Comparison of ENCODE assay signal across 24 mouse cellular contexts in genomic region chr9:6528836-6529235, GRCm38 (mm10).
"Had no signal": no experiment of that assay in that cellular context is flagged by ENCODE, and none has a peak within 500 bp of the region (broad histone marks: within the 10 kb centered on the region; RNA-seq: fewer than 3 reads in every experiment).

No protein-coding gene starts in this region.

- H3K27me3 ChIP-seq: limb, embryonic 12.5 days; limb, embryonic 13.5 days; limb, embryonic 15.5 days; liver, embryonic 12.5 days; liver, embryonic 13.5 days; liver, embryonic 15.5 days; lung, embryonic 15.5 days; megakaryocyte, embryonic 14.5 days; midbrain, embryonic 12.5 days; midbrain, embryonic 13.5 days; midbrain, embryonic 15.5 days; neural tube, embryonic 12.5 days had no signal

- DNase-seq: left cerebral cortex, postnatal 4 days; liver; liver, embryonic 13.5 days; liver, postnatal 0 days; lung, adult 2 months; lung, embryonic 14.5 days; lung, postnatal 10 days; lung, postnatal 14 days; lung, postnatal 36 days; lung, postnatal 4 days; midbrain, embryonic 14.5 days had no signal

- ATAC-seq: liver, embryonic 12.5 days; liver, postnatal 0 days; lung, postnatal 0 days; midbrain, embryonic 13.5 days; midbrain, embryonic 15.5 days; midbrain, embryonic 16.5 days had no signal
